Mouse (Mus musculus): ENCODE results near the gene Yeats4.
"Not testable (repeated sequence)": the region's sequence is repeated elsewhere in the genome, so short reads cannot be mapped to it uniquely, and the experiment has no call there.

The Yeats4 gene

DNA sequence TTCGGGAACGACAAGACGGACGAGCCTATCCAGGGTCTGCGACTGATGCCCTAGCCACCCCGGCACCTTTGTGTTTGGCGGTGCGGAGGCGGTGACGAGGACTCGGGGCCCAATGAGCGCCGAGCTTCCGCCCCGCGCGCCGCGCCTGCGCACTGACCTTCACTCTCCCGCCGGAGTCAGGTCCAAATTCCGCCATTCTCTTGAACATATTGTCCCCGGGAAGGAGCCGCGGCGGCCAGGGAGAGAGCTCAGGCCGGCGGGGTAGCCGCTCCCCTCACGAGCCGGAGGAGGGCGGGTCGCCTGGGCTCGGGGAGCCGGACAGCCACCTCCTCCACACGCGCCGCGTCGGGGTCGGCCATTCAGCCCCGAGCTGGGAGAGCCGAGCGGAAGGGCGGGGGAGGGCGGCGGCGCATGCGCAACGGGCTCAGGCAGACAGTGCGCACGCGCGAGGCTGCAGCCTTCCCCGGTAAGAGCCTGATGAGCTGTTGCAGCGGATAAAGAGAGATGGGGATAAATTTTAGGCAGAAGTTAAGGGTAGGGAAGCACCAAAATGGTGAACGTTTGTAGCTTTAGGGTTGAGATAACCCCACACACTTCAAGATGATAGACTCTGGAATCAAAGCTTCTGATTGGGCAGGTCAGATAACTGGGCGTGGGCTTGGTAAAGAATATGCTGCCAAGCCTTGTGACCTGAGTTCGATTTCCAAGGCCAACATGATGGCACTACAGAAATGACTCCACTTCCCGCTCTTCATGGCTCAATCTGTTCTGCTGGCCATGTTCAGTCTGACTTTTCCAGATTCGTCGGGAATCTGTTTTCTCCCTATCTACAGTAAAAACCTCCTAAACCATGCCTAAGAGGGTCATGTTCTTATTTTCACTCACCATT, at the start of gene Yeats4:
Gene Yeats4, minus strand, starts transcription at position 406 of the 889 bp plus-strand sequence.
- peak; percentile 93 to 96 for DNase-seq

- peak in 1 of 2 experiments; percentile 23 for DNase-seq
Measured at GRCm38 (mm10) chr10:117272023-117272422, 47.7 kb upstream of the Yeats4 start.

DNA sequence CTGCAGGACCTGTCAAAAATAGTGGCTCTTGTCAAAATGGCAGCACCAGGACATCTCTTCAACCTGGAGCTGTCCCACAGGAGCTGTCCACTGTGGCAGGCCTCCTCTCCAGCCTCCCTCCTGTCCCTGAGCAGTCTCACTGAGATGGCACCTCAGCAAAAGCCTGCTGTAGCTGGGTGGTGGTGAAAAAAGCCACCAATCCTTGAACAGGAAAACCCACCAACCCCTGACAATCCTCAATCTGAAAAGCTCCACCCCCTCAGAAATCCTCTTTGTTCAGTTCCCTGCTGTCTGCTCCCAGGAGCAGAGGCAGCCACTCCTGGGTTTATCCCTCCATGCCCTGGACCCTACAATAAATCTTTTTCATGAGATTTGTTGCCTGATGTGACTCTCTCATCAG, 35.6 kb upstream of the Yeats4 start:
- DNase-seq = no peak

DNA sequence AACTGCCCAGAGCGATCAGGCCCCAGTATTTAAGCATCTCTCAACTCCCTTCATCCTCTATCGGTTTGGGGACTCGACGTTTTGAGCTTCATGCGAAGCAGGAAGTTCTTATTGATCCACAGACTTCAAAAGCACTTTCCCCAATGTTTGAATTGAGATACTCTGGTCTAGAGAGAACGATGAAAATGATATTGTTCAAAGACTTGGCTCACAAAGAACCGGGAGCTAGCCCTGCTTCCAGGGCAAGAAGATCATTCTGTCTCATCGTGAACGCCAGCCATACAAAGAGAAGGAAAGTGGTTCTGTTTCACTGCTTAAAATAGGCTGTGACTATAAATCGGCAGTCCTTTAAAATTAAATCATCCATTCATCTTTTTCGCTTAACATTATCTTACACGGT, 14.3 kb upstream of the Yeats4 start, which contains the start of gene 9530003J23Rik:
Gene 9530003J23Rik, minus strand, starts transcription at position 101 of the 400 bp plus-strand sequence.
- no peak for DNase-seq

DNA sequence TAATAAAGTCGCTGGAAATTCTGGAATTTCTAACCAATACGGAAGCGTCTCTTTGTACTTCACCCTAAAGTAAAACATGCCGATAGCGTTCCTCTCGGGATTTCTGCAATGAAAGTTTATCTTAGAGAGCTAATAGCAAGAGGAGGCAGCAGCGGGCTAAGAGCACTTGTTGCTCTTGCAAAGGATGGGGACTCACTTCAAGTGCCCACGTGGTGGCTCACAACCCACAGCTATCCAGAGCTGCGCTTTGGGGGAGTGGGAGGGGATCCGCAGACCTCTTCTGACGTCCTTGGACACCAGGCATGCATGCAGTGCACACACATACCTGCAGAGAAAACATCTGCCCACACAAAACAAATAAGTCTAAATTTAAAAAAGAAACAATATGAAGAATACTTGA, 11.6 kb upstream of the Yeats4 start:
- DNase-seq = no peak

GRCm38 (mm10) chr10:117234825-117235224, 10.5 kb upstream of the Yeats4 start:
- no peak for DNase-seq

- DNase-seq = peak; percentile 83 to 87
Measured at GRCm38 (mm10) chr10:117229826-117230225, 5.5 kb upstream of the Yeats4 start.

DNA sequence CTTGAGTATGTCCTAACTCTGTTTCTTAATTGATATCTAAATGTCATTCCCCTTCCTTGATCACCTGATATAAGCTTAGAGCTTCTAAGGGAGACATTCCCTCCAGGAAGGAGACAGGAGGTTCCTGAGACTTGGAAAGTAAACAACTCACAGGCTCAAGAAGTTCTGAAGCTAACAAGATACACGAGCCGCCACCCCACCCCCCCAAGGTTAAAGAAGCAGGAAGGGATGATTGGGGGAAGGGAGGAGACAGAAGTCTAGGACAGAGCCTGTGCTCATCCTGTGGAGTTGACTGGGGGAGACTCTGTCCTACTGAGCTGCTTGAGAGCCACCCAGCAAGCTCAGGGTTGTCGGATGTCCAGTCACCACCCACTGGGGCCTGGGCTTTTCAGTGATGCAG, 1.7 kb upstream of the Yeats4 start:
- DNase-seq = no peak

DNA sequence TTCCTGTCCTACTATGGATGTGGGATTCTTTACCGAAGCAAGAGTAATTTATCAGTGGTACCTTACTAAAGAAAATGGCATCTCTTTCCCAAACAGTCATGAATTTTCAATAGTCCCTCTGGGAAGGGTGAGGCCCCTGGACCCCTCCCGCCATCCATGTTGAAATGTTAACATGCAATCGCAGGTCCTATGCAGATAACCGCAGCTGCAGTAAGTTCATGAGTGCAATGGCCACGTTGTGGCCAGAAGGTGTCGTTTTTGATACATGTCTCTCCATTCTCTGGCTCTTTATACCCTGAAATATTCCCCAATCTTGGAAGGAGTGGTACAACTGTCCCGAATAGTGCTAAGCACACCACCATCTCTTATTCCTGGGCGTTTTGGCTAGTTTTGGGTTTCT, 787 bp upstream of the Yeats4 start:
- peak in 1 of 2 experiments; percentile 21 for DNase-seq

GRCm38 (mm10) chr10:117223758-117224101, 577 bp downstream of the Yeats4 start:
- no peak for DNase-seq

- no peak for DNase-seq
Measured at GRCm38 (mm10) chr10:117222821-117223220, 1.5 kb downstream of the Yeats4 start.

- no peak for DNase-seq
Measured at GRCm38 (mm10) chr10:117218351-117218750, 6.0 kb downstream of the Yeats4 start.

GRCm38 (mm10) chr10:117217246-117217840, 7.0 kb downstream of the Yeats4 start:
- DNase-seq = no peak

- peak in 1 of 2 experiments; percentile 73 for DNase-seq
Measured at GRCm38 (mm10) chr10:117216793-117217192, 7.5 kb downstream of the Yeats4 start.

DNA sequence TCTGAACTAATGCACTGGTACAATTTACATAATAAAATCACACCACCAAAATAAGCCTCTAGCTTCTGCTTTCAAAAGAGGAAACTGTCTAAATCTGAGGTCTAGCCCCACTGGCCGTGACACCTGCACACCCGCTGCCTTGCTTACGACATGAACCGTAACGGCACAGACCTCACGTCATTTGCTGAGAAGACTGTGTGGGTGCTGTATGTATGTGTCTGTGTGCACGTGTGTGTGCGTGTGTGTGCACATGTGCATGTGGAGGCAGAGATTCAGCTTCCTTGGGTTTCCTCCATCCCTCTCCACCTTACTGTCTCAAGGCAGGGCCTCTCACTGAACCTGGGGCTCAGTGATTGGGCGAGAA, 8.2 kb downstream of the Yeats4 start:
- no peak for DNase-seq

DNA sequence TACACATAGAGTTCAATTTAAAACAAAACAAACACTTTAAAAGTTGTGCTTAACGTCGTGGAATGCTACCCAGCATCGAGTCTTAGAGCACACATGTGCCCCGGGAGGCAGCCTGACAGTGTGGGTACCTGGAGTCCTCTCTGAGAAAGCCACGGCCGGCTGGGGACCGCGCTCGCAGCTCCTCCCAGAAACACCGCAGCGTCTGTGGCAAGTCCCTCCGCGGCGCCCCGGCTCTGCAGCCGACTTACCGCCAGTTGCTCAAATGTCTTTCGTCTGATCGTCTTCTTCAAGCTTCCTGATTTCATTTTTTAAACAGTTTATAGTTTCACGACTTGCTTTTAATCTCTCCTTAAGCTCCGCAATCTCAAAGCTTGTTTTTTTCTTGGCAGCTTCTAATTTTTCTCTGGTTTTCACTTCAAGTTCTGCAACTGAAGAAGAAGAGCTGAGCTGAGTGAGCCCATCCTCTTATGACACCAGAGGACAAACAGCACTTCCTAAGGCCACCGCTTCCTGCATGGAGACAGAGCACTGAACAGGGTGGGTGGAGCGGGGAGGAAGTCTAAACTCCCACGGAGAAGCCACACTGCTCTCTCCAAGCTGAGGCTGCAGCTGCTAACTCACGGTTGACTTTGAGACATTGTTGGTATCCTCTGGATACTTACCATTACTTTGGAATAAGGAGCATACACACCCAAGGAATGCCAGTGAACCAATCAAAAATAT, 8.7 kb downstream of the Yeats4 start:
- DNase-seq = no peak

- DNase-seq = no peak
Measured at GRCm38 (mm10) chr10:117211023-117211422, 13.3 kb downstream of the Yeats4 start.

DNA sequence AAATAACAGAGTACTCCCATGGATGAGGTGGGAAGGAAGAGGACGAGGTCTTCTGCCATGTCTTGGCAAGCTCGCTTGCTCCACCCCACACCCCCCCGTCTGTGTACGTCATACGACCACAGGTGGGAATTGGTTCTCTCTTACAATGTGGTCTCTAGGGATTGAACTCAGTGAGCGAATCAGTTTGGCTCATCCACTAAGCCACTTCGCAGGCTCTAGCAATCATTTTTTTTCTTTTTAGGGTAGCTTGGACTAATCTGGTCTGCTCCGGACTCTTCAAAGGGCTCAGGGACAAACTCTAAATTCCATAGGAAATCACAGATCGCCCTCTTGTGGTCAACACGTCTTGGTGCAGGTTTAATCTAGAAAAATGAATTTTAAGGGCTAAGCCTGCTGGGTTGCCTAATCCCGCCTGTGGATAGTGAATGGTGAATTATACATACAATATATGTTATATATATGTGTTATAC, 14.8 kb downstream of the Yeats4 start:
- DNase-seq = peak; percentile 45 to 70

- not testable (repeated sequence) for DNase-seq
Measured at GRCm38 (mm10) chr10:117208787-117209186, 15.5 kb downstream of the Yeats4 start.

GRCm38 (mm10) chr10:117208221-117208620, 16.1 kb downstream of the Yeats4 start:
- no peak for DNase-seq

DNA sequence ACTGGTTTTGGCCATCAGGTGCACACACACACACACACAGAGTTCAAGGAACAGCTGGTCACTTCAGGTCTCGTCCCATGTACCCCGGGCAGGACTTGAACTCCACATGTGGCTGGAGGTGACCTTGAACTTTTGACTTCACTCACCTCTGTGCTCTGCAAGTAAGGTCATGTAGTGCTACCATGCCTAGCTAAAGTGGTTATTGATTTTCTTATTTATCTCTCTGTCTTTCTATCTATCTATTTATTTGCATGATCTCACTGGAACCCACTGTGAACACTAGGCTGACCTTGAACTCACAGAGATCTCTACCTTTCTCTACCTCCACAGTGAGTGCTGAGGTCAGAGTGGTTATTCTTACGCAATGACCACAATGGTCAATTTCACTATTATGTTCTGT, 18.2 kb downstream of the Yeats4 start:
- DNase-seq = no peak

GRCm38 (mm10) chr10:117203558-117203981, 20.7 kb downstream of the Yeats4 start:
- no peak for DNase-seq

DNA sequence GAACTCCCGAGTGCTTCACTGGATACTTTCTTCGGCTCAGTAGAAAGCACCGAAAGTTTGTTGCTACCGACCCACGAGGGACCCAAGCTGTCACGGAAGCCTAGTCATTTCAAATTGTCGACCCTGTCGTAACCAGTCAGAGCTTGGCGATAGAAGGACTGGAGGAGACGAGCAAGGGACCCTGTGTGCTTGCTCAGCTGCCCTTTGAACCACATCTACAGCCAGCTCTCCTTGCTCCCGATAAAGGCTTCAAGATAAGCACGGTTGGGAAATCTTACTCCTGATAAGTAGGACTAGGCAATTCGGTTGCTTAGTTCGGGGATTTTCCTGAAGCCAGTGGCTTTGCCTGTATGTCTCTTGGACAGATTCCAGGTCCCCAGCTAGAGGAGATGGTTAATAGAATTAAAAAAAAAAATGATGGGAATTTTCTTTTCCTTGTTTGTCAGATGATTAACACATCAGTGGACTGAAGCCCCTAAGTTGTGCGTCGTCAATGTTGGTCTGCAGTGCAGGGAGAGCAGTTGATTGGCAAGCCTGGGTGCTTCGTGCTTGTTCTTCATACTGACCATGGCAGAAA, 21.2 kb downstream of the Yeats4 start:
- no peak for DNase-seq
